Mouse (Mus musculus) forelimb bud, embryonic 11.5 days (tissue): Measurements from ENCODE around the gene Elane.

Source experiments
- DNase-seq: peaks from one replicate; pipeline ENCODE4 v3.0.0-alpha.2; 2012; ENCODE audit warnings: low read depth, low spot score

The Elane gene

GRCm38 (mm10) chr10:79886054-79886453, at the start of gene Elane:
Gene Elane, plus strand, starts transcription at chr10:79886247.
- no peak for DNase-seq

GRCm38 (mm10) chr10:79836918-79837317, 49.1 kb upstream of the Elane start:
- DNase-seq = no peak

GRCm38 (mm10) chr10:79838151-79838550, 47.9 kb upstream of the Elane start:
- no peak for DNase-seq

GRCm38 (mm10) chr10:79840091-79840490, 46.0 kb upstream of the Elane start:
- DNase-seq = no peak

GRCm38 (mm10) chr10:79840644-79841551, 45.1 kb upstream of the Elane start:
- DNase-seq = peak; percentile 80

- DNase-seq = no peak
These were observed 43.7 kb upstream of the Elane start for GRCm38 (mm10) chr10:79842322-79842721.

GRCm38 (mm10) chr10:79843476-79843875, 42.6 kb upstream of the Elane start:
- no peak for DNase-seq

- no peak for DNase-seq
These were observed 39.5 kb upstream of the Elane start for GRCm38 (mm10) chr10:79846553-79846952.

GRCm38 (mm10) chr10:79849941-79850628, 36.0 kb upstream of the Elane start:
- no peak for DNase-seq

GRCm38 (mm10) chr10:79851653-79852052, 34.4 kb upstream of the Elane start:
- no peak for DNase-seq

- DNase-seq = no peak
These were observed 33.8 kb upstream of the Elane start for GRCm38 (mm10) chr10:79852107-79852789.

- DNase-seq = no peak
These were observed 33.2 kb upstream of the Elane start for GRCm38 (mm10) chr10:79852827-79853226.

GRCm38 (mm10) chr10:79853392-79853791, 32.7 kb upstream of the Elane start:
- DNase-seq = peak; percentile 63

- peak; percentile 100 for DNase-seq
These were observed 31.9 kb upstream of the Elane start, which contains the start of gene Ptbp1 for GRCm38 (mm10) chr10:79853860-79854795. Gene Ptbp1, plus strand, starts transcription at chr10:79854427.

GRCm38 (mm10) chr10:79854801-79855541, 31.1 kb upstream of the Elane start:
- peak; percentile 72 for DNase-seq

- no peak for DNase-seq
These were observed 30.4 kb upstream of the Elane start for GRCm38 (mm10) chr10:79855558-79856184.

GRCm38 (mm10) chr10:79856280-79856679, 29.8 kb upstream of the Elane start:
- no peak for DNase-seq

- no peak for DNase-seq
These were observed 29.2 kb upstream of the Elane start for GRCm38 (mm10) chr10:79856704-79857451.

GRCm38 (mm10) chr10:79857452-79857811, 28.6 kb upstream of the Elane start:
- no peak for DNase-seq
